Mouse (Mus musculus) MEL (cell line): ENCODE results near the gene Gal3st3.

Source experiments
- CTCF ChIP-seq, 3 experiments: IDR thresholded peaks in 2 of 3; conservative IDR thresholded peaks in 1 of 3; 2 replicates each; pipeline ENCODE4 v1.5.1; 2011 to 2012; ENCODE audit warnings: low read length in 3 of 3, low read depth in 2 of 3, mild to moderate bottlenecking in 2 of 3, improper control_type of control experiment in 1 of 3, inconsistent platforms in 1 of 3, mixed read lengths in 1 of 3, moderate library complexity in 1 of 3; ENCODE audit not compliant: control insufficient read depth in 1 of 3, insufficient read depth in 1 of 3, poor library complexity in 1 of 3, severe bottlenecking in 1 of 3
- EP300 ChIP-seq, 2 experiments: IDR thresholded peaks; 2 replicates each; pipeline ENCODE4 v1.6.1; 2011; ENCODE audit warnings: improper control_type of control experiment in 2 of 2, low read length in 2 of 2, low read depth in 1 of 2, mild to moderate bottlenecking in 1 of 2
- GATA1 ChIP-seq: IDR thresholded peaks from 2 replicates; pipeline ENCODE4 v1.6.1; 2011; ENCODE audit warnings: low read depth, low read length, improper control_type of control experiment
- JUND ChIP-seq: IDR thresholded peaks from 2 replicates; pipeline ENCODE4 v1.6.1; 2011; ENCODE audit warnings: low read depth, mild to moderate bottlenecking, improper control_type of control experiment, low read length
- MAFK ChIP-seq: IDR thresholded peaks from 2 replicates; pipeline ENCODE4 v1.6.1; 2011; ENCODE audit warnings: low read depth, mild to moderate bottlenecking, low read length, improper control_type of control experiment, borderline replicate concordance
- MAX ChIP-seq: IDR thresholded peaks from 2 replicates; pipeline ENCODE4 v1.6.1; 2011; ENCODE audit warnings: low read length, improper control_type of control experiment
- POLR2A ChIP-seq, 2 experiments: IDR thresholded peaks; 2 replicates each; pipeline ENCODE4 v1.6.1; 2011 to 2012; ENCODE audit warnings: low read length in 2 of 2, mild to moderate bottlenecking in 2 of 2, control low read depth in 1 of 2, improper control_type of control experiment in 1 of 2, low read depth in 1 of 2, moderate library complexity in 1 of 2; ENCODE audit not compliant: control insufficient read depth in 1 of 2, insufficient read depth in 1 of 2, poor library complexity in 1 of 2
- POLR2AphosphoS2 ChIP-seq: IDR thresholded peaks from 2 replicates; pipeline ENCODE4 v1.6.1; 2011; ENCODE audit warnings: low read length, improper control_type of control experiment
- RAD21 ChIP-seq: IDR thresholded peaks from 2 replicates; pipeline ENCODE4 v1.6.1; 2011; ENCODE audit warnings: mild to moderate bottlenecking, low read depth, low read length, improper control_type of control experiment
- RCOR1 ChIP-seq: IDR thresholded peaks from 2 replicates; pipeline ENCODE4 v1.6.1; 2012; ENCODE audit warnings: low read depth, mild to moderate bottlenecking, inconsistent platforms, low read length, improper control_type of control experiment
- SIN3A ChIP-seq: IDR thresholded peaks from 2 replicates; pipeline ENCODE4 v1.6.1; 2012; ENCODE audit warnings: low read length, improper control_type of control experiment, inconsistent platforms
- TAL1 ChIP-seq: IDR thresholded peaks from 2 replicates; pipeline ENCODE4 v1.6.1; 2012; ENCODE audit warnings: mild to moderate bottlenecking, inconsistent platforms, low read length, moderate library complexity, mixed read lengths
- USF1 ChIP-seq: IDR thresholded peaks from 2 replicates; pipeline ENCODE4 v1.6.1; 2014; ENCODE audit warnings: low read depth, mild to moderate bottlenecking, inconsistent platforms, low read length, improper control_type of control experiment, moderate library complexity
- ZNF384 ChIP-seq: IDR thresholded peaks from 2 replicates; pipeline ENCODE4 v1.6.1; 2012; ENCODE audit warnings: low read depth, mild to moderate bottlenecking, inconsistent platforms, low read length, improper control_type of control experiment

DNA sequence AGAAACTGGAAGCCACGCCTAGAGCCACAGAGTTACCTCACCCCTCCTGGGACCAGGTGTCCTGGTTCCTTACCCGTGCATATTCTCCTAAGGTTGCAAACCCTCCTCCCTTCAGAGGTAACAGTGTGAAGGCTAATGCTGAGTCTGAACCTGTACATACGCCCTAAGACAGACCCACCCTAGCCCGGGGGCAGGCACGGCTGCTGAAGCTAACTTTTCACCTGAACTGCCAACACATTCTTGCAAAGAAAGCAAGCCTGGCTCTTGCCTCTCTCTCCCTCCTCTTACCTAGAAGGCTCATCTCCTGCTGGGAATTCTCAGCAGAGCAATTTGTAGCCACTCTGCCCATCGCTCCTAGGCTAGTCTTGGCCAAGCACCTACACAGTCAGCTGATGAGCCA is 2.5 kb downstream of the Gal3st3 start:
- TF ChIP-seq JUND (no peak), USF1 (no peak), POLR2AphosphoS2 (no peak), RAD21 (no peak), GATA1 (no peak), CTCF (IDR thresholded peaks at IDR 0.05 in 2 of 3, conservative IDR thresholded peaks at IDR 0.05 in 1 of 3; ENCODE audit: control insufficient read depth in 1 of 3, insufficient read depth in 1 of 3, low read depth in 2 of 3, low read length in 3 of 3, poor library complexity in 1 of 3, severe bottlenecking in 1 of 3) (no peak), RCOR1 (no peak), POLR2A (IDR thresholded peaks at IDR 0.05; ENCODE audit: control insufficient read depth in 1 of 2, insufficient read depth in 1 of 2, low read depth in 1 of 2, low read length in 2 of 2, poor library complexity in 1 of 2) (no peak), MAX (no peak), MAFK (no peak), ZNF384 (no peak), EP300 (IDR thresholded peaks at IDR 0.05; ENCODE audit: low read depth in 1 of 2, low read length in 2 of 2) (no peak), TAL1 (no peak), SIN3A (no peak)
